Mouse (Mus musculus) liver, adult (tissue): ENCODE results near the gene Qrfp.

ENCODE experiments used
- GATA4 ChIP-seq: IDR thresholded peaks from 2 replicates; pipeline ENCODE4 v1.6.1; 2014; ENCODE audit warnings: mild to moderate bottlenecking, low read length; ENCODE audit not compliant: insufficient replicate concordance

The Qrfp gene

DNA sequence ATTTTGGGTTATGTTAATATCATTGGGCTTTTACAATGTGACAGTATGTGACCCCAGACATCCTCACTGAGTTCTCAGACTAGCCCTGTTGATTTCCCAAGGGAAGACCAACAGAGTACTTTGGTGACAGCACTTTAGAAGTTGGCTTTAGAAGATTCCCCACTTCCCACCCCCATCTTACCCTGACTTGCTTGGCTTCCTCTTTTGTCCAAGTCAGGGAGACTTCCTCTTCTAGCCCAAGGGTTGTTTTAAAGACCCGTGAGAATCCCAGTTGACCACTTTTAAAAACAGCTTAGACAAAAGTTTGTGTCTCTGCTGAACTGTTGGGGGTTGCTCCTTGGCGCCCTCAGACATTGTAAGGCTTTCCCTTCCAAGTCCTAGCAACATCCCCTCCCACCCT lies 47.1 kb downstream of the Qrfp start:
- no peak for TF ChIP-seq GATA4

DNA sequence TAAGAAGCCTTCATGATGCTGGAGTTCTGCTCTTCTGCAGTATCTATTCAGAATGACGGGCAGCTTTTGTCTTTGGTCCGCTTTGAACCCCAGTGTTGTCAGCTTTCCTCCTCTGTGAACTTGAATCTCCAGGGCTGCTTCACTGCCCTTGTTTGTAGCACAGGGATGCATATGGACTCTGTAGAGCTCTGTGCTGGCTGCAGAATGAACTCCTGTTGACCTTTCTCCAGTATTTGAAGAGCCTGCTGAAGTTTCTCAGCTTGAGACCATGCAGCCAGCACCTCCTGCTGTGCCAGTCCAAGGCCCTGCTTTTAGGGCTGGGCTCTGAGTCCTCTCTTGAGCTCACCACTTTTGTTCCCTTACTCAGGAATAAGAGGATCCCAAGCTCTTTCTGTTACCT lies 47.5 kb downstream of the Qrfp start:
- TF ChIP-seq GATA4, result no peak

DNA sequence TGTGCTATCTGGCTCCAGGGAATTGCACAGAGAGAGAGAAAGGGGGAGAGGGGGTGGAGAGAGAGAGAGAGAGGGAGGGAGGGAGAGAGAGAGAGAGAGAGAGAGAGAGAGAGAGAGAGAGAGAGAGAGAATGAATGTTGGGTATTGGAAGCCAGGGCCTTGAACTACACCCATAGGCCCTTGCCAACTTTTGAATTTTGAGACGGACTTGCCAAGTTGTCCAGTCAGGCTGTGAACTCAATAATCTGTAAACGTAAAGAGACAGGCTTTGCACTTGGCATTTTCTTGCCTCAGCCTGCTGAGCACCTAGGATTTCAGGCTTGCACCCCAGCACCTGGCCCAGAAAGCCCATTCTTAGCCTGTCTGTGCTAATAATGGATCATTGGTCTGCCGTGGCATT lies 48.2 kb downstream of the Qrfp start:
- no peak for TF ChIP-seq GATA4

DNA sequence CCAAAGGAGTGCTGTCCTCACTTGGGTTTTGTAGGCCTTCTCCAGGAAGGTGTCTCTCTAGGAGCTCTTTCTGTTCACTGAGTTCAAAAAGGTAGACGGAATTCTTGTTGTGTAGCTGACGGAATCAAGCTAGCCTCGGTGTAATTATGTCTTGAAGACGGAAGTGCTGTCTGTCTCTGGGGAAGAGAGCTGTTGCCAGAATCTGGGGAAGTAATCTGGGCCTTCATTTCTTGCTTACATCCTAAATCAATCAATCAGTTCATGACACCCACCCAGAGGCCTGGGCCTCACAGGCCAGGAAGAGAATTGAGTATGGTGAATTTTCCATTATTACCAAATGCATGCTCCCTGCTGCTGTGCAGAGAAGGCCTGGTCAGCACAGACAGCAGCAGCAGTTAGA lies 48.8 kb downstream of the Qrfp start:
- TF ChIP-seq GATA4, result no peak

DNA sequence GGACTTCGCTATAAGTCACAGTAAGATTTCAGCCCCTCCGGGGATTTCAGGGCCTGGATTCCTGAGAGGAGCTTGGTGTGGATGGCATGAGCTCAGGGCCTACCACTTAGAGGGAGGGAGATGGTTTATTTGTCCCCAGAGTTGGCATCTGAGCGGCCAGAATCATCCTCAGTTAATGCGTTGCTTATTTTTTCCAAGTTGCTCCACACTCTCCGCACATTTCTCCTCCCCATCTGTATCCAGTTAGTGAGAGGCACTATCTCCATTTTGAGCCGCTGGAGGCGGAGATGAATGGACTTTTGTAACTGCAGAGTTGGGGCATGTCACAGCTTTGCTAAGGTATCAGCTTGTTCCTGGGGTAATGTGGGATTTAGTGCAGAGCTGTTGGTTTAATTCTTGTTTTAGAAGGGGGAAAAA lies 49.3 kb downstream of the Qrfp start:
- no peak for TF ChIP-seq GATA4

DNA sequence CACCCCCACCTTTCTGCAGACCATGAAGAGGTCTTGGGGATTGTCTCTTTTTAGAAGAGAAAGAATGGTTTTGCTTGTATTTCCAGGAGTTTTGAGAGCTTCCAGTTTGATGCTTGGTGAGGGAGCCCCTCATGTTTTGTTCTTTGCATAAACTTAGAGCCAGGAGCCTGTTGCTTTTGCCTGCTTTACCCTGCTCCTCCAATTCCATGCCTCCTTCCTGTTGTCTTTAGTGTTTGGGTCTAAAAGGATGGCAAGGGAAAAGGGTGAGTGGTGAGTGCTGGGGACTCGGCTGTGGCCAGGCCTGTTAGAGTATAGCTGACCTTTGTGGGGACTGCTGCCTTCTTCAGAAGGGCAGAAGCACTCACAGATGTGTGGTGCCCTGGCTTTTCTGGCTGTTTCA lies 49.9 kb downstream of the Qrfp start:
- no peak for TF ChIP-seq GATA4

DNA sequence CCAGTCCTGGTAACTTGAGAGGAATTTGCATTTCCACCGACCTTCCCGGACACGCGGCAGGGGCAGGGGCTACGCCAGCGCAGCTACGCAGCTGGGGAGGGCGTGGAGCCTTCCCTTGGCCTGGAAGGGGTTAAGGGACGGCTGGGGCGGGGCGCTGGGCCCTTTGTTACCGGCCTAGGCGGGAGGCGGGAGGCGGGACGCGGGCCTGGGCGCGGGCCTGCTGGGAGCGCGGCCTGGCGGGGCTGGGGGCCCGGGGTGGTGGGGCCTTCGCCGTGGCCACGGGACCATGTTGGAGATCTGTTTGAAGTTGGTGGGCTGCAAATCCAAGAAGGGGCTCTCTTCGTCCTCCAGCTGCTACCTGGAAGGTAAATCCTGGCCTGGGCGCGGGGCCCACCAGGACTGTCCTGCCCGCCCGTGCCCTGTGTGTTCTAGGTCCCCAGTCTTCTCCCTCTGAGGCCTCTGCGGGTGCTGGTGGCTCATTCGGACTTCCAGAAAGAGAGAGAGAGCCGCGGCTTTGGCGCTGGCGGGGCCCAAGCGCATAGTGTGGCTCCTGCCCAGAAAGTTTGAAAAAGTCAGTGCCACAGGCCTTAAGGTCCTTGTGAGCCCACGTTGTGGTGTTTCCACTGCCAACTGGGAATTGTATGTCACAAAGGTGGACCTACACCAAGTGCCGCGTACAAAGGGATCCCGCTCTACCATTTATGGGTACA lies 50.5 kb downstream of the Qrfp start:
- no peak for TF ChIP-seq GATA4

DNA sequence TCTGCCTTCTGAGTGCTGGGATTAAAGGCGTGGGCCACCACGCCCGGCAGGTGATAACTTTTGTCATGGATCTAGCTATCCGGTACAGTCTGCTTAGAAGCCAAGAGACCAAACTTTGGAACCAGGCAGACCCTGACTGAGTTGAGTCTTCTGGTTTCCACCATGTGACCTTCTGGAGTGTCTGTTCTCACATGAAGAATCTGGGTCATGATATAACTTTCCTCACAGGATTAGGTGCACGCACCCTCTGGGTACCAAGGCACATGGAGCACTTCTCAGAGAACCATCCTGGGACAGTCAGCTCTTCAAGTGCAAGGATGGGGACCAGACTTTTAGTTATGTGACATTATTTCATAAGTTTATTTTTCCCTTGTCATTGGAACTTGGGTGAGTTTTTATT lies 51.4 kb downstream of the Qrfp start:
- no peak for TF ChIP-seq GATA4

DNA sequence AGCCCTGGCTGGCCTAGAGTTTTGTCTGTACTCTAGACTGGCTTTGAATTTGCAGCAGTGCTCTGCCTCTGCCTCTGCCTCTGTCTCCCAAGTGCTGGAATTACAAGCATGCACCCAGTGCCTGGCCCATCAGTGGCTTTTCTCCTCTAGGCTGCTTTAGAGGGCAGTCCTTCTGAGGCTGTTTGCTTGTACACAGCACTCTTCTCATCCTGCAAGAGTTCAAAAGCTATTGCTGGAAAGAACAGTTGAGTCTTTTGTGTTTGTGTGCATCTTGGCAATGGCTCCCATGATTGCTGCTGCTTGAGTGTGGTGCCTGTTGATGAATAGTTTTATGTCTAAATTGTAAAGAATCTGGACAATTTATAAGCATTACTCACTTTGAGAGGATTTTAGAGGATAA lies 52.9 kb downstream of the Qrfp start:
- no peak for TF ChIP-seq GATA4
